Mouse (Mus musculus) liver, embryonic 12.5 days (tissue): ENCODE measurements at regions not wholly inside any gene's neighbourhood (a gene's known extent, or its start where the extent isn't known, plus 50 kb on each side); places are given as distances from the start of the nearest gene placed in this dataset.

Source experiments
- ATAC-seq: fragments of 200-750 bp; cut with Nextera tagmentation; 2 replicates; pipeline ENCODE4 v1.8.0; 2017; ENCODE audit warnings: moderate number of reproducible peaks, mild to moderate bottlenecking, moderate library complexity
- H3K27ac ChIP-seq: fragments of 300-500 bp; sonication (generic); 2 replicates; pipeline ENCODE4 v1.5.1; 2016; ENCODE audit warnings: mild to moderate bottlenecking
- H3K27me3 ChIP-seq: fragments of 300-500 bp; sonication (generic); replicated peaks from 2 replicates; pipeline ENCODE4 v1.6.1; 2016; ENCODE audit warnings: mild to moderate bottlenecking, moderate library complexity
- H3K36me3 ChIP-seq: fragments of 300-500 bp; sonication (generic); 2 replicates; pipeline ENCODE4 v1.6.1; 2016; ENCODE audit warnings: mild to moderate bottlenecking, moderate library complexity
- H3K4me1 ChIP-seq: fragments of 300-500 bp; sonication (generic); 2 replicates; pipeline ENCODE4 v1.6.1; 2016
- H3K4me2 ChIP-seq: fragments of 300-500 bp; sonication (generic); 2 replicates; pipeline ENCODE4 v1.6.1; 2016; ENCODE audit warnings: mild to moderate bottlenecking, moderate library complexity
- H3K4me3 ChIP-seq: fragments of 300-500 bp; sonication (generic); 2 replicates; pipeline ENCODE4 v1.5.1; 2016; ENCODE audit warnings: mild to moderate bottlenecking, moderate library complexity
- H3K9ac ChIP-seq: fragments of 300-500 bp; sonication (generic); 2 replicates; pipeline ENCODE4 v1.6.1; 2016; ENCODE audit warnings: mild to moderate bottlenecking, moderate library complexity
- H3K9me3 ChIP-seq: fragments of 300-500 bp; sonication (generic); replicated peaks from 2 replicates; pipeline ENCODE4 v1.6.1; 2016; ENCODE audit warnings: mild to moderate bottlenecking, moderate library complexity
- WGBS: fragments of 180-500 bp; shearing (Covaris S2); methylation state at CpG from one replicate; pipeline ENCODE4 v1.1.7; 2016; ENCODE audit not compliant: insufficient replicate concordance; 5-methylcytosine and 5-hydroxymethylcytosine counted together

DNA sequence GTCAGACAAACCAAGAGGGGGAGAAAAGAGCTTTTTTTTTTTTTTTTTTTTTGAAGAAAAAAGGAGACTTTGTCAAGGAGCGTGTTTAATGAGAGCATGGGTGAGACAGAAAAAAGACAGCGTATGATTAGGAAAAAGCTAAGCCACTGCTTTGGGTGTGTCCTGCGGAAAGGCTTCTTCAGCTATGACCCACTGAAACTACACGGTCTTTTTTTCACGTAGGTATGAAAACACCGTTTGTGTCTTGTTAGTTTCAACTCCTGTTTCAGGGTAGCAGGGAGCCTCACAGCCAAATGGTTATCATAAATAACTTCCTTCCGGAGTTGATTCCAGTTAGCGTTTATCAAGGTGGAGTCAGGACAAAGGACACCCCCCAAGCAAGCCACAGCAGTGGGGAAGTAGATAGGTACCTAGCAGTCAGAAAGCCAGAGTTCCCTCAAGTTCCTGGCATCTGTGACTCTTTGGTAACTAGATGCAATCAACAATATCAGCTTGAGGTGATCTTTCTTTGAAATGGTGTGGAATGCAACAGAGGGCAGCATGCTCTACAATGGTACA, 143.2 kb upstream of the Tent5a start:
- ATAC-seq: no peak
- Histone ChIP-seq H3K4me2 (no peak overlapping the region), H3K9ac (no peak overlapping the region), H3K27ac (no peak overlapping the region), H3K36me3 (no peaks in the 10 kb centered on the region), H3K27me3 (no peaks in the 10 kb centered on the region), H3K9me3 (no peaks in the 10 kb centered on the region), H3K4me1 (0 out of 2 replicates have a peak, but pooled peaks cover 5% of the 10 kb centered on the region), H3K4me3 (no peak overlapping the region)
- 42% methylated on average over 8 of the region's 8 CpGs for WGBS

GRCm38 (mm10) chr9:85469288-85469687, 142.1 kb upstream of the Tent5a start:
- no peak overlapping the region for H3K27ac ChIP-seq

GRCm38 (mm10) chr9:85466671-85467070, 139.5 kb upstream of the Tent5a start:
- 61% methylated on average over 5 of the region's 5 CpGs for WGBS
- Histone ChIP-seq H3K4me1 (0 out of 2 replicates have a peak, but pooled peaks cover 5% of the 10 kb centered on the region), H3K4me3 (no peak overlapping the region), H3K36me3 (no peaks in the 10 kb centered on the region), H3K9ac (no peak overlapping the region), H3K9me3 (no peaks in the 10 kb centered on the region), H3K4me2 (no peak overlapping the region), H3K27me3 (no peaks in the 10 kb centered on the region), H3K27ac (no peak overlapping the region)
- no peak for ATAC-seq

More at GRCm38 (mm10) chr9:85469288-85469687, 142.1 kb upstream of the Tent5a start:
- H3K4me3 ChIP-seq: no peak overlapping the region
- no peaks in the 10 kb centered on the region for H3K27me3 ChIP-seq
- 45% methylated on average over 3 of the region's 3 CpGs for WGBS
- no peak overlapping the region for H3K9ac ChIP-seq
- no peaks in the 10 kb centered on the region for H3K36me3 ChIP-seq
- H3K4me1 ChIP-seq: 0 out of 2 replicates have a peak, but pooled peaks cover 5% of the 10 kb centered on the region
- no peak for ATAC-seq
- no peaks in the 10 kb centered on the region for H3K9me3 ChIP-seq
- H3K4me2 ChIP-seq: no peak overlapping the region

GRCm38 (mm10) chr9:85459062-85459805, 132.1 kb upstream of the Tent5a start:
- H3K4me3 ChIP-seq: no peak overlapping the region
- no peak overlapping the region for H3K4me2 ChIP-seq
- H3K4me1 ChIP-seq: no peaks in the 10 kb centered on the region
- H3K27me3 ChIP-seq: no peaks in the 10 kb centered on the region
- H3K9ac ChIP-seq: no peak overlapping the region
- H3K36me3 ChIP-seq: no peaks in the 10 kb centered on the region
- 70% methylated on average over 3 of the region's 3 CpGs for WGBS
- no peak overlapping the region for H3K27ac ChIP-seq
- no peaks in the 10 kb centered on the region for H3K9me3 ChIP-seq
- ATAC-seq: no peak

DNA sequence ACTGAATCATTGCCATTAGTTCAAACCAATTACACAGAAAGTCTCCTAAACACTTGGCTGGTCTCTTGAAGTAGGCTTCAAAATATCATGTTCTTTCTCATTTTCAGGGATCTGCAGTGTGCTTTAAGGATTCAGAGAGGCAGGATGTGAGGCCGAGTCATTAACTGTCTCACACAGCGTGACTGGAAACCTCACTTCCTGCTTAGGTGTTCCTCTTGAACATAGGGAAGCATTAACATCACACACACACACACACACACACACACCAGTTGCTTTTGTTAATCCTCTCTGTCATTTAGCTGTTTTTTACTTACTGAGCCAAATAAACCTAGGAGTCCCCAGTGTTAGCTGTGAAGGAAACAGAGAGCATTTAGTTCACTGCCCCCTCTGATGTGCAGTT, 131.2 kb upstream of the Tent5a start:
- no peak for ATAC-seq
- H3K4me3 ChIP-seq: no peak overlapping the region
- H3K4me2 ChIP-seq: no peak overlapping the region
- H3K27ac ChIP-seq: no peak overlapping the region
- H3K4me1 ChIP-seq: no peaks in the 10 kb centered on the region
- no peaks in the 10 kb centered on the region for H3K27me3 ChIP-seq
- H3K9ac ChIP-seq: no peak overlapping the region
- no peaks in the 10 kb centered on the region for H3K9me3 ChIP-seq
- H3K36me3 ChIP-seq: no peaks in the 10 kb centered on the region
- 35% methylated on average over 2 of the region's 2 CpGs for WGBS

- Histone ChIP-seq H3K36me3 (no peaks in the 10 kb centered on the region), H3K9me3 (no peaks in the 10 kb centered on the region), H3K27ac (no peak overlapping the region), H3K9ac (no peak overlapping the region), H3K4me1 (no peaks in the 10 kb centered on the region), H3K4me3 (no peak overlapping the region), H3K4me2 (no peak overlapping the region), H3K27me3 (no peaks in the 10 kb centered on the region)
- WGBS: 37% methylated on average over 5 of the region's 5 CpGs
- no peak for ATAC-seq
Observed at GRCm38 (mm10) chr9:85457400-85457799, 130.3 kb upstream of the Tent5a start.

GRCm38 (mm10) chr9:85455382-85455781, 128.2 kb upstream of the Tent5a start:
- Histone ChIP-seq H3K9ac (no peak overlapping the region), H3K4me2 (no peak overlapping the region), H3K27ac (no peak overlapping the region), H3K36me3 (no peaks in the 10 kb centered on the region), H3K9me3 (no peaks in the 10 kb centered on the region), H3K4me1 (no peaks in the 10 kb centered on the region), H3K27me3 (no peaks in the 10 kb centered on the region), H3K4me3 (no peak overlapping the region)
- no peak for ATAC-seq
- 71% methylated on average over 4 of the region's 4 CpGs for WGBS

- 66% methylated on average over 8 of the region's 8 CpGs for WGBS
- ATAC-seq: no peak
- Histone ChIP-seq H3K27ac (no peak overlapping the region), H3K9me3 (no peaks in the 10 kb centered on the region), H3K9ac (no peak overlapping the region), H3K4me2 (no peak overlapping the region), H3K4me1 (no peaks in the 10 kb centered on the region), H3K4me3 (no peak overlapping the region), H3K27me3 (no peaks in the 10 kb centered on the region), H3K36me3 (no peaks in the 10 kb centered on the region)
Observed at GRCm38 (mm10) chr9:85452196-85452857, 125.2 kb upstream of the Tent5a start.

DNA sequence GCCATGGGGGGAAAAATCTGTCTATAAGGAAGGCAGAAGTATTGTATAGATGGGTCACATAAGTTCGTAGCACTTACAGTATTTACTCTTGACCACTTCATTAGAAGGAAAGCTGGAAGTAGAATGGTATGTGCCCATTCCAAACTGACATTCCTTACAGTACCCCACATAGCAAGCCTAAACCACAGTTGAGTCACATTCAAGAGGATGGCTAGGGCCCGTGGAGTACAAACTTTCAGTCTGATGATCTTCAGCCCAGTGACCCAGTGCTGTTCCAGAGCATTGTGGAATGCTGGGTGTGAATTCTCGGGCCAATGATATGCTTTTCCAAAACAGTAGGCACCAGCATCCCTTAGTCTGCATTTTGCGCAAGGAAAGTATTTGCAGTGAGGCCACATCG, 124.2 kb upstream of the Tent5a start:
- Histone ChIP-seq H3K4me1 (no peaks in the 10 kb centered on the region), H3K27ac (no peak overlapping the region), H3K4me2 (no peak overlapping the region), H3K27me3 (no peaks in the 10 kb centered on the region), H3K9me3 (no peaks in the 10 kb centered on the region), H3K36me3 (no peaks in the 10 kb centered on the region), H3K4me3 (no peak overlapping the region), H3K9ac (no peak overlapping the region)
- 69% methylated on average over 5 of the region's 5 CpGs for WGBS
- no peak for ATAC-seq

GRCm38 (mm10) chr9:85450877-85451276, 123.7 kb upstream of the Tent5a start:
- no peaks in the 10 kb centered on the region for H3K9me3 ChIP-seq
- no peaks in the 10 kb centered on the region for H3K27me3 ChIP-seq
- ATAC-seq: no peak
- no peaks in the 10 kb centered on the region for H3K36me3 ChIP-seq
- H3K9ac ChIP-seq: no peak overlapping the region
- H3K4me2 ChIP-seq: no peak overlapping the region
- H3K4me1 ChIP-seq: no peaks in the 10 kb centered on the region
- no peak overlapping the region for H3K4me3 ChIP-seq
- no peak overlapping the region for H3K27ac ChIP-seq

DNA sequence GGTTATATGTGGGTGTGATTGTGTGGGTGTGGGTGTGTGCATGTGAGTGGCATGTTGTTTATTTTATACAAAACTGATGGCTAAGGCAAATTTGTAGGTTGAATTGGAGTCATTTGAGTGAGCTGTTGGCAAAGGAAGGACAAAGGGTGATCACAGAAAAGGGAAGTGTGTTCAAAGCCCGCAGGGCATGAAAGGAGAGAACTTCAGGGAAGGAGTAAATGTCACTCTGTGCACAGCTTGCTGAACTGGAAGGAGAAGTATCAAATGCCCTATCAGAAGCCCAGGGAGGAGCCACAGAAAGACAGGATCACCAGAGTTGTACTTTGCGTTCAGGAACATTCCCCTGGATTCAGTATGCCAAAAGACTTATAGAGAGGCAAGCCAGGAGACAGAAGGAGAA, 122.3 kb upstream of the Tent5a start:
- no peaks in the 10 kb centered on the region for H3K27me3 ChIP-seq
- no peak overlapping the region for H3K9ac ChIP-seq
- 47% methylated on average over 2 of the region's 2 CpGs for WGBS
- no peak overlapping the region for H3K4me2 ChIP-seq
- H3K4me3 ChIP-seq: no peak overlapping the region
- H3K27ac ChIP-seq: no peak overlapping the region
- H3K9me3 ChIP-seq: no peaks in the 10 kb centered on the region
- H3K4me1 ChIP-seq: no peaks in the 10 kb centered on the region
- no peaks in the 10 kb centered on the region for H3K36me3 ChIP-seq
- no peak for ATAC-seq

GRCm38 (mm10) chr9:85442761-85443505, 115.8 kb upstream of the Tent5a start:
- no peaks in the 10 kb centered on the region for H3K27me3 ChIP-seq
- no peaks in the 10 kb centered on the region for H3K9me3 ChIP-seq
- no peak overlapping the region for H3K9ac ChIP-seq
- H3K4me2 ChIP-seq: no peak overlapping the region
- H3K4me1 ChIP-seq: no peaks in the 10 kb centered on the region
- H3K4me3 ChIP-seq: no peak overlapping the region
- WGBS: 60% methylated on average over 4 of the region's 4 CpGs
- H3K27ac ChIP-seq: no peak overlapping the region
- H3K36me3 ChIP-seq: no peaks in the 10 kb centered on the region
- ATAC-seq: no peak
